Mouse (Mus musculus) midbrain, embryonic 10.5 days (tissue): ENCODE data around the gene Nicn1. TPM values are rescaled to one million over a fixed set of nuclear protein-coding genes. Genes with fewer than 3 reads are reported as not detected.

Experiments used
- DNase-seq: peaks from one replicate; pipeline ENCODE4 v3.0.0-alpha.2; 2017; ENCODE audit warnings: low spot score
- H3K27ac ChIP-seq: fragments of 300-500 bp; sonication (generic); replicated peaks from 2 replicates; pipeline ENCODE4 v1.5.1; 2016; ENCODE audit warnings: mild to moderate bottlenecking
- H3K27me3 ChIP-seq: fragments of 300-500 bp; sonication (generic); 2 replicates; pipeline ENCODE4 v1.6.1; 2016; ENCODE audit warnings: low read depth, mild to moderate bottlenecking; ENCODE audit not compliant: poor library complexity, severe bottlenecking
- H3K36me3 ChIP-seq: fragments of 300-500 bp; sonication (generic); 2 replicates; pipeline ENCODE4 v1.6.1; 2016; ENCODE audit warnings: mild to moderate bottlenecking, moderate library complexity
- H3K4me1 ChIP-seq: fragments of 300-500 bp; sonication (generic); 2 replicates; pipeline ENCODE4 v1.6.1; 2016
- H3K4me3 ChIP-seq: fragments of 300-500 bp; sonication (generic); 2 replicates; pipeline ENCODE4 v1.5.1; 2016; ENCODE audit warnings: mild to moderate bottlenecking, moderate library complexity
- H3K9me3 ChIP-seq: fragments of 300-500 bp; sonication (generic); replicated peaks from 2 replicates; pipeline ENCODE4 v1.6.1; 2016; ENCODE audit warnings: mild to moderate bottlenecking
- WGBS: fragments of 180-500 bp; shearing (Covaris S2); methylation state at CpG from one replicate; pipeline ENCODE4 v1.1.7; 2016; 5-methylcytosine and 5-hydroxymethylcytosine counted together
- polyA plus RNA-seq: library from polyadenylated mRNA; unstranded; fragments of >200 nt; fragmentation: Nextera tagmentation; extraction: Ambion mirVana; gene quantifications from 2 replicates; pipeline ENCODE4 v1.2.1, GENCODE M21; 2016

Gene Nicn1
- polyA plus RNA-seq, 1 experiment from 2014 or later = 44.4 TPM

- peak overlapping the region; percentile 67 for H3K4me3 ChIP-seq
- WGBS = 72% methylated on average over 2 of the region's 2 CpGs
- peaks cover 16% of the 10 kb centered on the region for H3K4me1 ChIP-seq
- peaks cover 7% of the 10 kb centered on the region for H3K36me3 ChIP-seq
- H3K27me3 ChIP-seq = no peaks in the 10 kb centered on the region
- peak overlapping the region; percentile 92 for H3K27ac ChIP-seq
- DNase-seq = no peak
- no peaks in the 10 kb centered on the region for H3K9me3 ChIP-seq
Observed at GRCm38 (mm10) chr9:108289347-108289746, 882 bp upstream of the Nicn1 start.

- DNase-seq = no peak
- Histone ChIP-seq H3K27me3 (no peaks in the 10 kb centered on the region), H3K4me1 (peaks cover 20% of the 10 kb centered on the region), H3K4me3 (peak overlapping the region; percentile 67), H3K36me3 (peaks cover 20% of the 10 kb centered on the region), H3K27ac (peak overlapping the region; percentile 92), H3K9me3 (no peaks in the 10 kb centered on the region)
- 54% methylated on average over 6 of the region's 6 CpGs for WGBS
Observed at GRCm38 (mm10) chr9:108290773-108291172, 544 bp downstream of the Nicn1 start.

GRCm38 (mm10) chr9:108296453-108297355, 6.5 kb downstream of the Nicn1 start, which contains the start of gene Amt:
Gene Amt, plus strand, starts transcription at chr9:108296853.
- Histone ChIP-seq H3K9me3 (no peaks in the 10 kb centered on the region), H3K36me3 (peaks cover 48% of the 10 kb centered on the region), H3K4me3 (peak within 1 kb of the TSS; percentile 59), H3K4me1 (peaks cover 25% of the 10 kb centered on the region), H3K27me3 (no peaks in the 10 kb centered on the region), H3K27ac (peak within 1 kb of the TSS; percentile 87)
- WGBS = 20% methylated on average over 18 of the region's 18 CpGs
- DNase-seq = peak; percentile 71

GRCm38 (mm10) chr9:108301853-108302252, 11.6 kb downstream of the Nicn1 start:
- no peak overlapping the region for H3K27ac ChIP-seq
- no peaks in the 10 kb centered on the region for H3K9me3 ChIP-seq
- H3K27me3 ChIP-seq = no peaks in the 10 kb centered on the region
- no peak for DNase-seq
- peaks cover 54% of the 10 kb centered on the region for H3K36me3 ChIP-seq
- H3K4me1 ChIP-seq = peaks cover 22% of the 10 kb centered on the region
- no peak overlapping the region for H3K4me3 ChIP-seq
- WGBS = 90% methylated on average over 3 of the region's 3 CpGs

GRCm38 (mm10) chr9:108304716-108305115, 14.5 kb downstream of the Nicn1 start:
- DNase-seq = no peak
- Histone ChIP-seq H3K4me1 (peaks cover 36% of the 10 kb centered on the region), H3K27me3 (no peaks in the 10 kb centered on the region), H3K27ac (peak overlapping the region; percentile 99; the same call in 1 of the 2 replicates), H3K36me3 (peaks cover 47% of the 10 kb centered on the region), H3K9me3 (no peaks in the 10 kb centered on the region), H3K4me3 (peak overlapping the region; percentile 80)
- 80% methylated on average over 4 of the region's 4 CpGs for WGBS

- 9% methylated on average over 1 of the region's 1 CpGs for WGBS
Observed at GRCm38 (mm10) chr9:108305170-108305569, 14.9 kb downstream of the Nicn1 start.

GRCm38 (mm10) chr9:108305629-108306520, 15.6 kb downstream of the Nicn1 start, which contains the start of the genes Rhoa and Tcta:
Gene Rhoa, plus strand, starts transcription at chr9:108306129.
Gene Tcta, minus strand, starts transcription at chr9:108306160.
- no peaks in the 10 kb centered on the region for H3K27me3 ChIP-seq
- H3K4me1 ChIP-seq = peaks cover 41% of the 10 kb centered on the region
- DNase-seq = peak; percentile 98
- no peaks in the 10 kb centered on the region for H3K9me3 ChIP-seq
- under 1% methylated on average over 81 of the region's 81 CpGs for WGBS
- H3K4me3 ChIP-seq = peak within 1 kb of the TSS; percentile 80
- H3K27ac ChIP-seq = peak within 1 kb of the TSS; percentile 99
- peaks cover 38% of the 10 kb centered on the region for H3K36me3 ChIP-seq

More at GRCm38 (mm10) chr9:108305170-108305569, 14.9 kb downstream of the Nicn1 start:
- Histone ChIP-seq H3K4me3 (peak overlapping the region; percentile 80), H3K9me3 (no peaks in the 10 kb centered on the region), H3K36me3 (peaks cover 45% of the 10 kb centered on the region), H3K27me3 (no peaks in the 10 kb centered on the region), H3K4me1 (peaks cover 40% of the 10 kb centered on the region), H3K27ac (peak overlapping the region; percentile 99)
- DNase-seq = no peak

GRCm38 (mm10) chr9:108306571-108306980, 16.3 kb downstream of the Nicn1 start:
- Histone ChIP-seq H3K4me3 (peak overlapping the region; percentile 80), H3K4me1 (peaks cover 41% of the 10 kb centered on the region), H3K9me3 (no peaks in the 10 kb centered on the region), H3K36me3 (peaks cover 31% of the 10 kb centered on the region), H3K27ac (peak overlapping the region; percentile 99), H3K27me3 (no peaks in the 10 kb centered on the region)
- no peak for DNase-seq
- WGBS = under 1% methylated on average over 51 of the region's 51 CpGs

GRCm38 (mm10) chr9:108307021-108307807, 17.0 kb downstream of the Nicn1 start:
- whole genome bisulfite sequencing = 29% methylated on average over 12 of the region's 12 CpGs
- peak overlapping the region; percentile 99 for H3K27ac ChIP-seq
- no peaks in the 10 kb centered on the region for H3K27me3 ChIP-seq
- peak overlapping the region; percentile 80 for H3K4me3 ChIP-seq
- DNase-seq = no peak
- peaks cover 41% of the 10 kb centered on the region for H3K4me1 ChIP-seq
- H3K36me3 ChIP-seq = peaks cover 27% of the 10 kb centered on the region
- H3K9me3 ChIP-seq = no peaks in the 10 kb centered on the region

- whole genome bisulfite sequencing = 77% methylated on average over 2 of the region's 2 CpGs
- Histone ChIP-seq H3K27me3 (no peaks in the 10 kb centered on the region), H3K4me3 (peak overlapping the region; percentile 80), H3K36me3 (peaks cover 18% of the 10 kb centered on the region), H3K27ac (no peak overlapping the region), H3K9me3 (no peaks in the 10 kb centered on the region), H3K4me1 (peaks cover 41% of the 10 kb centered on the region)
- no peak for DNase-seq
Observed at GRCm38 (mm10) chr9:108308141-108308540, 17.9 kb downstream of the Nicn1 start.

- H3K36me3 ChIP-seq = peaks cover 80% of the 10 kb centered on the region
- no peaks in the 10 kb centered on the region for H3K4me1 ChIP-seq
- no peaks in the 10 kb centered on the region for H3K27me3 ChIP-seq
- 98% methylated on average over 3 of the region's 3 CpGs for WGBS
- H3K9me3 ChIP-seq = no peaks in the 10 kb centered on the region
- no peak overlapping the region for H3K27ac ChIP-seq
- no peak overlapping the region for H3K4me3 ChIP-seq
- DNase-seq = no peak
Observed at GRCm38 (mm10) chr9:108317572-108317971, 27.3 kb downstream of the Nicn1 start.

- no peak overlapping the region for H3K27ac ChIP-seq
- no peak overlapping the region for H3K4me3 ChIP-seq
- peaks cover 87% of the 10 kb centered on the region for H3K36me3 ChIP-seq
- WGBS = 95% methylated on average over 2 of the region's 2 CpGs
- no peak for DNase-seq
- no peaks in the 10 kb centered on the region for H3K27me3 ChIP-seq
- no peaks in the 10 kb centered on the region for H3K4me1 ChIP-seq
- no peaks in the 10 kb centered on the region for H3K9me3 ChIP-seq
Observed at GRCm38 (mm10) chr9:108318462-108318861, 28.2 kb downstream of the Nicn1 start.
